Mouse (Mus musculus) lung, adult 10 weeks (tissue): ENCODE results near the gene Hist1h3b. TPM values are rescaled to one million over a fixed set of nuclear protein-coding genes. Genes with fewer than 3 reads are reported as not detected.

Experiments used
- polyA plus RNA-seq: library from polyadenylated mRNA; stranded (reverse); fragments of 350-450 nt; fragmentation: Illumina TruSeq; extraction: RNeasy Lipid Tissue Mini Kit (QIAGEN cat#74804); gene quantifications from one replicate; pipeline ENCODE4 v1.2.3, GENCODE M21; 2014; ENCODE audit warnings: low read depth, low replicate concordance; ENCODE audit not compliant: insufficient read depth

Gene Hist1h3b
- polyA plus RNA-seq, result not detected

GRCm38 (mm10) chr13:23752067-23752741, at the start of gene Hist1h3b:
Gene Hist1h3b, plus strand, starts transcription at chr13:23752267.

DNA sequence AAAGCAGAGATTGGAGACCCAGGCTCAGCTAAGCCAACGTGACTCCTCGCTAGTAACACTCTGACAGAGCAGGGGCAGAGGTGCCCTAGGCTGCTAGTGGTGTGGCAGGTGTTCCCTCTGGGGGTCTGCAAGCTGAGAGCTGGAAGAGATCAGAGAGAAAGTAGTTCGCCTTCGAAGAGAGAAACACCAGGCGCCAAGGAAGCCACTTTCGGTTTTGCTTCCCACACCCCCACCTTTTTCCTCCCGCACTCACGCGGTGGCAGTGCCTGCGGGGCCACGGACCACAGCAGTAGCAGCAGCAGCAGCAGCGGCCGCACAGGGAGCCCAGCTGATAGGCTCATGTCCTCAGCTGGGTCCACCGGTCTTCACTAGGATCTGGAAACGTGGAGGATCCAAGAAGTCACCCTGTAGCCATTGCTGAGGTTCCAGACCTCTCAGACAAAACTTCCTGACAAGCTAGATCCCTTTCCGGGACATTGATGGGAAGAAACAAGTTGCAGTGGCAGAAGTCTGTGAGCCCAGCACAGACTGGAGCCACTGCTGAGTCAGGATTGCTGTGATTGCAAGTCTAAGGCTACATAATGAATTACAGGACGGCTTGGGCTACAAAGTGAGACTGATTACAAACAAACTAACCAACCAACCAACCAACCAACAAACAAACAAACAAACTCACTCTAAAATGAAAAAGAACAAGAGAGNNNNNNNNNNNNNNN, 41.5 kb upstream of the Hist1h3b start, which contains the start of gene Hfe:
TSS of gene Hfe (minus strand) at position 481 of the 716 bp plus-strand sequence.

DNA sequence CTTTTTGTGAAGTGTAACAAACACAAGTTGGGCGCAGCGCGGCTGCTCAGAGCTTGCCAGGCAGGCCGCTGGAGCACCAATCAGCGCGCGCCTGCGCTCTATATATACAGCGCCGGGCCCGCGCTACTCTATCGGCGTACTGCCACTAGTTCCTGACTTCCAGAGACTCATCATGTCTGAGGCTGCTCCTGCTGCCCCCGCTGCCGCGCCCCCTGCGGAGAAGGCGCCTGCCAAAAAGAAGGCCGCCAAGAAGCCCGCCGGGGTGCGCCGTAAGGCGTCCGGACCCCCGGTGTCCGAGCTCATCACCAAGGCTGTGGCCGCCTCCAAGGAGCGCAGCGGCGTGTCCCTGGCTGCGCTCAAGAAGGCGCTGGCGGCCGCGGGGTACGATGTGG, 13.4 kb upstream of the Hist1h3b start, which contains the start of gene Hist1h1c:
TSS of gene Hist1h1c (plus strand) at position 132 of the 392 bp plus-strand sequence.

DNA sequence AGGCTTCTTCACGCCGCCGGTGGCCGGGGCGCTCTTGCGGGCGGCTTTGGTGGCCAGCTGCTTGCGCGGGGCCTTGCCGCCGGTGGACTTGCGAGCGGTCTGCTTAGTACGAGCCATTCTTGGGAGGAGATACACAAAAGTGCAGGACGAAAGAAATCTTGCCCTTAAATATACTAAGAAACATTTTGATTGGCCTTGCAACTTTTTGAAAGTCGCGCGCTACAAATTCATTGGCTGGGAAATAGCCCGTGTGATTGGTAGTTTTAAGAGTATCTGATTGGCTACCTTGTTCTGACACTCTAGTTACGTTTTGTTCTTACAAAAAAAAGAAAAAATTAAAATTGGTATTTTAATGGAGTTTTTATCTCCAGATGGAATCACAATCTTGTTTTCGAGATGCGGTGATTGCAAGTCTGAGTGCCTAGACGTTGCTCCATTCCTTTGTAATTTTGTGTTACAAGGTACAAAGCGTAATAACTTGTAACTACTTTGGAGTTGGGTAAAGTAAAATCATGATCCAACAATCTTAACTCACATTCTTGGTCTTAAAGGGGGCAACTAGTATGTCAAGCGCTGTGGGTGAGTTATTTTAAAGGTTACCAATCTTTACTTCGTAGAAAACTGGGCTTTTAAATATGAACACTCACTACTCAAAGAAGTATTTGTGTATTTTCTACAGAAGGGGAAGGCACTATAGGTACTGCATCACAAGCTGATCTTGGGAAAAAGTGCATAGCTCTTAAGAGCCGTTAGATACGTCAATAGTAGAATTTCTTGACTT, 6.5 kb upstream of the Hist1h3b start, which contains the start of gene Hist1h3c:
TSS of gene Hist1h3c (minus strand) at position 222 of the 781 bp plus-strand sequence.

DNA sequence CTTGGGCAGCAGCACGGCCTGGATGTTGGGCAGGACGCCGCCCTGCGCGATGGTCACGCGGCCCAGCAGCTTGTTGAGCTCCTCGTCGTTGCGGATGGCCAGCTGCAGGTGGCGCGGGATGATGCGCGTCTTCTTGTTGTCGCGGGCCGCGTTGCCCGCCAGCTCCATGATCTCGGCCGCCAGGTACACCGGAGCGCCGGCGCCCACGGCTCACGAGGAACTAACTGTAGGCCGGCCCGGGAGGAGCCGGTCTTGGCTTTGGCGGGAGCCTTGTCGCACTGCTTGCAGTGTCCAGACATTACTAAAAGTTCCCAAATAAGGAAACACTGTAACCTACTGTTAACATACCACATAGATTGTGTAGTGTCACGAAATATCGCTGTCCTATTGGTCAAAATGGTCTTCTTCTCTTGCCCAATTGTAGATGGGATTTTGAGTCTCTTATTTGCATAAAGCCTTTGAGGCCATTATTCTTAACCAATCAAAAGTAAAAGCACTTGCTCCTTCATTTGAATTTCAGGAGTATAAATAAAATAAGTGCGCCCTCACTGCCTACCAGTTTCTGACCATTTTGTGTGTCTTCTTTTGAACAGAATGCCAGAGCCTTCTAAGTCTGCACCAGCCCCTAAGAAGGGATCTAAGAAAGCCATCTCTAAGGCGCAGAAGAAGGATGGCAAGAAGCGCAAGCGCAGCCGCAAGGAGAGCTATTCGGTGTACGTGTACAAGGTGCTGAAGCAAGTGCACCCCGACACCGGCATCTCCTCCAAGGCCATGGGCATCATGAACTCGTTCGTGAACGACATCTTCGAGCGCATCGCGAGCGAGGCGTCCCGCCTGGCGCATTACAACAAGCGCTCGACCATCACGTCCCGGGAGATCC, 5.6 kb upstream of the Hist1h3b start, which contains the start of gene Hist1h2bb:
TSS of gene Hist1h2bb (plus strand) at position 534 of the 880 bp plus-strand sequence.

DNA sequence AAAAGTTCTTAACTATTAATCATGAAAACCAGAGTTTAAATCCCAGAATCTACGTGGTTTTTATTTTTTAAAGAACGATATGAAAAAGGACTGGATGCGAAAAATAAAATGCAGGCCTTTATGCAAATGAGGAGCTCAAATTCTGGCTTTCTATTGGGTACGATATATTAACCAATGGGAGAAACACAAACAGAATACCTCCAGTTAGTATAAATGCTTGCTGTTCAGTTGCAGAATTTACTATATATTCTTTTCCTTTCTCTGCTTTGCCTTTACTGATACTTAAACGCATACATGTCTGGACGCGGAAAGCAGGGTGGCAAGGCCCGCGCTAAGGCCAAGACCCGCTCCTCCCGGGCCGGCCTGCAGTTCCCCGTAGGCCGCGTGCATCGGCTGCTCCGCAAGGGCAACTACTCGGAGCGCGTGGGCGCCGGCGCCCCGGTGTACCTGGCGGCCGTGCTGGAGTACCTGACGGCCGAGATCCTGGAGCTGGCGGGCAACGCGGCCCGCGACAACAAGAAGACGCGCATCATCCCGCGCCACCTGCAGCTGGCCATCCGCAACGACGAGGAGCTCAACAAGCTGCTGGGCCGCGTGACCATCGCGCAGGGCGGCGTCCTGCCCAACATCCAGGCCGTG, 1.1 kb upstream of the Hist1h3b start, which contains the start of gene Hist1h2ab:
TSS of gene Hist1h2ab (plus strand) at position 288 of the 639 bp plus-strand sequence.

GRCm38 (mm10) chr13:23756790-23757189, 4.7 kb downstream of the Hist1h3b start, which contains the start of gene Hist1h4b:
Gene Hist1h4b, plus strand, starts transcription at chr13:23757013.

DNA sequence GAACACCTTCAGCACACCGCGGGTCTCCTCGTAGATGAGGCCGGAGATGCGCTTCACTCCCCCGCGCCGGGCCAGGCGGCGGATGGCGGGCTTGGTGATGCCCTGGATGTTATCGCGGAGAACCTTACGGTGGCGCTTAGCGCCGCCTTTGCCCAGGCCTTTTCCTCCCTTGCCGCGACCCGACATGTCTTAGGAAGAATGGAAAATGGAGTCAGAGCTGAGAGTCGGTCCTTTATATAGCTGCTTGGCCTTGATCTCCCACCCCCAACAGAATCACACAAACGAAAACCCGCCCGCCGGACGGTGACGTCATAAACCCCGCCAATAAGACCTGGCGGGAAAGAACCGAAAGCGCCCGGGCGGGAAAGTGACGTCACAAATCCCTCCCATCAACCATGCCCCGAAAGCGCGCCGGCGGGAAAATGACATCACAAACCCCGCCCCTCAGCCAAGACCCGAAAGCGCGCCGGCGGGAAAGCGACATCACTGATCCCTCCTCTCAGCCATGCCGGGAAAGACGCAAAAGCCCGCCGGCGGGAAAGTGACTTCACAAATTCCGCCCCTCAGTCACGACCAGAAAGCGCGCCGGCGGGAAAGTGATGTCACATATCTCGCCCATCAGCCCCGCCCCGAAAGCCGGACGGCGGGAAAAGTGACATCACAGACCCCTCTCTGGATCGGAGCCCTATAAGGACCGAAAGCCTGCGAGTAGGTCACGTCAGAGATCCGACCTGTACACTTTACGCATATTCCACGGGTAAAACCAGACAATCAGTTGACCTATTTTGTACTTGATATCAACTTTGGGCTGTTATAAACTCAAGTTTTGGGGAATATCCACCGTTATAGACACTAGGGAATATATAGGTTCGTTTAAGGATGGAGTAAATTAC, 9.2 kb downstream of the Hist1h3b start, which contains the start of gene Hist1h4a:
TSS of gene Hist1h4a (minus strand) at position 259 of the 893 bp plus-strand sequence.

DNA sequence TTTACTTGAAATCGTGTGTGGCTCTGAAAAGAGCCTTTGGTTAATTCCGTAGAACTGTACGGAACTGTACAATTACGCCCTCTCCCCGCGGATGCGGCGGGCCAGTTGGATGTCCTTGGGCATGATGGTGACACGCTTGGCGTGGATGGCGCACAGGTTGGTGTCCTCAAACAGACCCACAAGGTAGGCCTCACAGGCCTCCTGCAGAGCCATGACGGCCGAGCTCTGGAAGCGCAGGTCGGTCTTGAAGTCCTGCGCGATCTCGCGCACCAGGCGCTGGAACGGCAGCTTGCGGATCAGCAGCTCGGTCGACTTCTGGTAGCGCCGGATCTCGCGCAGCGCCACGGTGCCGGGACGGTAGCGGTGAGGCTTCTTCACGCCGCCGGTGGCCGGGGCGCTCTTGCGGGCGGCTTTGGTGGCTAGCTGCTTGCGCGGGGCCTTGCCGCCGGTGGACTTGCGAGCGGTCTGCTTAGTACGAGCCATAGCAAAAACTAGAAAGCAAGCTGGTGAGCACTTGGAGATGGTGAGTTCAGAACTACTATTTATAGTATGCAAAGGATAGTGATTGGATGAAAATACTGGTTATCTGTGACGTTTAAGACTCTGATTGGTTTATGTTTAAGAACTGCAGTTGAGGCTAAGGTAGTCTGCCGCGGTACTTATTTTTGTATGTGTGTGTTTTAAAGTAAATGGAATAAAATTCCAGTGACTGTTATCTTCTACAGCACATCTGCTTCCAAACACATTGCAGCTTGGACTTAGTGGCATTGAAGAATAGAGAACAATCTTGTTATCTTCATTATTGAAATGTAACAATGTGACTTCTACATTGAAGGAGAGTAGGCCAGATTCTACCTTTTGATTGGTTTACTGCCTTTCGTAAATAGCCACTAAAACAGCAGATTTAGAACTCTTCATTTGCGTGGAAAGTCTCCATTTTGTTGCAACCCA, 10.1 kb downstream of the Hist1h3b start, which contains the start of gene Hist1h3a:
TSS of gene Hist1h3a (minus strand) at position 516 of the 951 bp plus-strand sequence.

DNA sequence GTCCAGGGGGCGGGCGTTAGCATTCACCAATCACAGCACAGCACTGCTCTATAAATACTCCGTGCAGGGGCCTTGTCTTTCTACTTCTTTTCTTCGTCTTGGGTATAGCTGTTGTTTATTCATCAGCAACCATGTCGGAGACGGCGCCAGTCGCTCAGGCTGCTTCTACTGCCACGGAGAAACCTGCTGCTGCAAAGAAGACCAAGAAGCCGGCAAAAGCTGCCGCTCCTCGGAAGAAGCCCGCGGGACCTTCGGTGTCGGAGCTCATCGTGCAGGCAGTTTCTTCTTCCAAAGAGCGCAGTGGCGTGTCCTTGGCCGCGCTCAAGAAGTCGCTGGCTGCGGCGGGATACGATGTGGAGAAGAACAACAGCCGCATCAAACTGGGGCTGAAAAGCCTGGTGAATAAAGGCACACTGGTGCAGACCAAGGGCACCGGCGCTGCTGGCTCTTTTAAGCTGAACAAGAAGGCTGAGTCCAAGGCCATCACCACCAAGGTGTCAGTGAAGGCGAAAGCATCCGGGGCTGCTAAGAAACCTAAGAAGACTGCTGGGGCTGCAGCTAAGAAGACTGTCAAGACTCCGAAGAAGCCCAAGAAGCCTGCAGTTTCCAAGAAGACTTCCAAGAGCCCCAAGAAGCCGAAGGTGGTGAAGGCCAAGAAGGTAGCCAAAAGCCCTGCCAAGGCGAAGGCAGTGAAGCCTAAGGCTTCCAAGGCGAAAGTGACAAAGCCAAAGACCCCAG, 11.7 kb downstream of the Hist1h3b start, which contains the start of gene Hist1h1a:
TSS of gene Hist1h1a (plus strand) at position 81 of the 738 bp plus-strand sequence.

DNA sequence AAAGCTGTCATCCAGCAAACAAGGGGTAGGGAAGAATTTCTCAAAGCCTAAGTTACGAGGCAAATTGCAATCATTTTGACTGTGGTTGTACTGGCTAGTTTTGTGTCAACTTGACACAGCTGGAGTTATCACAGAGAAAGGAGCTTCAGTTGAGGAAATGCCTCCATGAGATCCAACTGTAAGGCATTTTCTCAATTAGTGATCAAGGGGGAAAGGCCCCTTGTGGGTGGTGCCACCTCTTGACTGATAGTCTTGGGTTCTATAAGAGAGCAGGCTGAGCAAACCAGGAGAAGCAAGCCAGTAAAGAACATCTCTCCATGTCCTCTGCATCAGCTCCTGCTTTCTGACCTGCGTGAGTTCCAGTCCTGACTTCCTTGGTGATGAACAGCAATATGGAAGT, 17.5 kb downstream of the Hist1h3b start, which contains the start of gene Trim38:
TSS of gene Trim38 (plus strand) at position 301 of the 400 bp plus-strand sequence.

Other genes starting within 250 kb of the Hist1h3b start
- gene Hist1h4h, start 221.2 kb upstream of the Hist1h3b start, polyA plus RNA-seq, result 16.1 TPM
- not detected for gene Hist1h2af, start 218.4 kb upstream of the Hist1h3b start, polyA plus RNA-seq
- gene Hist1h3g, start 216.8 kb upstream of the Hist1h3b start, polyA plus RNA-seq, result not detected
- gene Hist1h2bh, start 208.9 kb upstream of the Hist1h3b start, polyA plus RNA-seq, result 0.28 TPM
- not detected for gene Hist1h3f, start 208.2 kb upstream of the Hist1h3b start, polyA plus RNA-seq
- gene Hist1h4f, start 200.6 kb upstream of the Hist1h3b start, polyA plus RNA-seq, result not detected
- 0.08 TPM for gene Hist1h1d, start 199.0 kb upstream of the Hist1h3b start, polyA plus RNA-seq
- not detected for gene Hist1h3e, start 189.9 kb upstream of the Hist1h3b start, polyA plus RNA-seq
- not detected for gene Hist1h2ae, start 181.0 kb upstream of the Hist1h3b start, polyA plus RNA-seq
- 1.5 TPM for gene Hist1h2bg, start 180.9 kb upstream of the Hist1h3b start, polyA plus RNA-seq
- not detected for gene Hist1h2bf, start 178.1 kb upstream of the Hist1h3b start, polyA plus RNA-seq
- gene Hist1h2ad, start 177.9 kb upstream of the Hist1h3b start, polyA plus RNA-seq, result not detected
- 1.1 TPM for gene Hist1h3d, start 176.5 kb upstream of the Hist1h3b start, polyA plus RNA-seq
- not detected for gene Hist1h4d, start 170.7 kb upstream of the Hist1h3b start, polyA plus RNA-seq
- 2.7 TPM for gene Hist1h2be, start 131.1 kb upstream of the Hist1h3b start, polyA plus RNA-seq
- 0.40 TPM for gene Hist1h1e, start 129.7 kb upstream of the Hist1h3b start, polyA plus RNA-seq
- gene Hist1h2ac, start 68.3 kb upstream of the Hist1h3b start, polyA plus RNA-seq, result 0.25 TPM
- gene Hist1h2bc, start 68.1 kb upstream of the Hist1h3b start, polyA plus RNA-seq, result 123 TPM
- gene Hist1h1t, start 56.5 kb upstream of the Hist1h3b start, polyA plus RNA-seq, result not detected
- gene Hist1h4c, start 53.8 kb upstream of the Hist1h3b start, polyA plus RNA-seq, result 0.68 TPM
- gene Hfe, start 41.4 kb upstream of the Hist1h3b start, polyA plus RNA-seq, result 21.9 TPM
- gene Hist1h1c, start 13.5 kb upstream of the Hist1h3b start, polyA plus RNA-seq, result 58.8 TPM
- gene Hist1h3c, start 6.7 kb upstream of the Hist1h3b start, polyA plus RNA-seq, result not detected
- not detected for gene Hist1h2bb, start 5.5 kb upstream of the Hist1h3b start, polyA plus RNA-seq
- gene Hist1h2ab, start 1.1 kb upstream of the Hist1h3b start, polyA plus RNA-seq, result not detected
- gene Hist1h4b, start 4.7 kb downstream of the Hist1h3b start, polyA plus RNA-seq, result not detected
- not detected for gene Hist1h4a, start 9.0 kb downstream of the Hist1h3b start, polyA plus RNA-seq
- not detected for gene Hist1h3a, start 10.1 kb downstream of the Hist1h3b start, polyA plus RNA-seq
- not detected for gene Hist1h1a, start 11.4 kb downstream of the Hist1h3b start, polyA plus RNA-seq
- not detected for gene Trim38, start 17.6 kb downstream of the Hist1h3b start, polyA plus RNA-seq
- gene Slc17a2, start 54.7 kb downstream of the Hist1h3b start, polyA plus RNA-seq, result 0.34 TPM
- not detected for gene Slc17a3, start 87.2 kb downstream of the Hist1h3b start, polyA plus RNA-seq
- gene Slc17a1, start 115.5 kb downstream of the Hist1h3b start, polyA plus RNA-seq, result not detected
- not detected for gene Slc17a4, start 162.7 kb downstream of the Hist1h3b start, polyA plus RNA-seq
- gene Hist1h2ba, start 181.9 kb downstream of the Hist1h3b start, polyA plus RNA-seq, result not detected
- not detected for gene Hist1h2aa, start 182.2 kb downstream of the Hist1h3b start, polyA plus RNA-seq
- gene Scgn, start 238.9 kb downstream of the Hist1h3b start, polyA plus RNA-seq, result not detected